In the genomic region with DNA sequence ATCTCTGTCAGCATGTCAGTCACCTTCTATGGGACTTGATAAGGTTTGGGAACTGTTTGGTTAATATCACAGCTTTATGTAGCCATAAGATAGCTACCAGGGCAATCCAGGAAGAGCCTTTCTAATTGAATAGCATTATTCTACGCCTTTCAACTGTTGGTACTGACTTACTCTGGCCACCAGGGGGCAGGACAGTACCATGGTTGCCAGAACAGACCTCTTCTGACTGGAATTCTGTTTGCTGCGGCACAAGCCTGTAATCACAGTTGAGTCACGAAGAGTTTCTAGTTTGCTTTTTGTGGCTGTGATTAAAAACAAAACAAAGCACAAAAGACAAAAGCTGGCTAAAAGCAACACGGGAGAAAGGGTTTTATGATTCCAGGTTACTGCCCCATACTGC, we compare ENCODE assay signal across 9 mouse cellular contexts. TPM values are rescaled to one million over a fixed set of nuclear protein-coding genes. Genes with fewer than 3 reads are reported as not detected.
DNase-seq lines count a peak whose midpoint lies in the region; ATAC-seq and TF ChIP-seq lines count a peak whose summit lies in the region.
"Had no signal": no experiment of that assay in that cellular context is flagged by ENCODE, and none has a peak within 500 bp of the region (broad histone marks: within the 10 kb centered on the region; RNA-seq: fewer than 3 reads in every experiment).

No protein-coding gene starts in this region.

- intact Hi-C loops in left cerebral cortex, adult 2 months (cut with DNase I): loop anchor here (1.0 to 5.0 kb wide), 2 partner anchors 31 to 287 kb away; no protein-coding TSS in a partner anchor

- H3K4me3 ChIP-seq in left cerebral cortex, adult 2 months: no peak overlapping the region
- H3K4me3 ChIP-seq: neural tube, embryonic 12.5 days had no signal

- peak; percentile 89 for ATAC-seq in activated CD4-positive, CD25-positive, alpha-beta regulatory T cell, adult 4 months
- peak; percentile 96 for ATAC-seq in megakaryocyte progenitor cell, adult 5-6 weeks (replicated peaks; ENCODE audit: poor library complexity)

- DNase-seq in cerebellum, postnatal 10 days: peak; percentile 91 to 93
- DNase-seq in frontal cortex, postnatal 10 days (ENCODE audit: low spot score in 2 of 2): peak; percentile 52 to 79
- peak; percentile 90 for DNase-seq in induced T-regulatory cell, adult 2 months (ENCODE audit: low read depth)
- peak; percentile 73 to 84 for DNase-seq in left cerebral cortex, adult 2 months (ENCODE audit: extremely low spot score in 1 of 2, low spot score in 2 of 2)
- DNase-seq in right cerebral cortex, postnatal 25 days: peak; percentile 77
- DNase-seq in yolk sac, embryonic 10.5 days (ENCODE audit: low spot score): peak; percentile 42

- peak; percentile 88 for TF ChIP-seq CTCF in left cerebral cortex, adult 2 months (IDR thresholded peaks at IDR 0.05)

- H3K27ac ChIP-seq in left cerebral cortex, adult 2 months: no peak overlapping the region
- H3K27ac ChIP-seq: neural tube, embryonic 12.5 days had no signal

RNA-seq across cellular contexts. Expression of gene Mobp, which starts 8.9 kb away (rescaled TPM):
- polyA plus RNA-seq in activated CD4-positive, CD25-positive, alpha-beta regulatory T cell, adult 4 months (2017; shearing (Covaris generic)): not detected
- total RNA-seq in left cerebral cortex, adult 2 months (2021): 100 to 1,000 TPM; 177 to 214 TPM
- not detected in 2 replicates for total RNA-seq in megakaryocyte progenitor cell, adult 5-6 weeks (2015)
- total RNA-seq in megakaryocyte progenitor cell, adult 5-6 weeks (2017): not detected in 2 replicates

RNA-seq across cellular contexts. Expression of gene Rpsa, which starts 13.2 kb away (rescaled TPM):
- polyA plus RNA-seq in activated CD4-positive, CD25-positive, alpha-beta regulatory T cell, adult 4 months (2017; shearing (Covaris generic)): 1,000 to 10,000 TPM; 3,266 to 3,639 TPM
- total RNA-seq in left cerebral cortex, adult 2 months (2021): 100 to 1,000 TPM; 398 to 400 TPM
- total RNA-seq in megakaryocyte progenitor cell, adult 5-6 weeks (2015): 3,721 and 3,879 TPM in 2 replicates
- 5,290 and 6,669 TPM in 2 replicates for total RNA-seq in megakaryocyte progenitor cell, adult 5-6 weeks (2017)

RNA-seq across cellular contexts. Expression of gene Slc25a38, which starts 30.5 kb away (rescaled TPM):
- polyA plus RNA-seq in activated CD4-positive, CD25-positive, alpha-beta regulatory T cell, adult 4 months (2017; shearing (Covaris generic)): 10 to 100 TPM; 17.7 to 19.2 TPM
- 10 to 100 TPM; 24.3 to 24.9 TPM for total RNA-seq in left cerebral cortex, adult 2 months (2021)
- 15.8 and 17.1 TPM in 2 replicates for total RNA-seq in megakaryocyte progenitor cell, adult 5-6 weeks (2015)
- 16.9 and 19.7 TPM in 2 replicates for total RNA-seq in megakaryocyte progenitor cell, adult 5-6 weeks (2017)

RNA-seq across cellular contexts. Expression of gene Ccr8, which starts 48.7 kb away (rescaled TPM):
- 10 to 100 TPM; 72.0 to 97.2 TPM for polyA plus RNA-seq in activated CD4-positive, CD25-positive, alpha-beta regulatory T cell, adult 4 months (2017; shearing (Covaris generic))
- total RNA-seq in left cerebral cortex, adult 2 months (2021): not detected
- total RNA-seq in megakaryocyte progenitor cell, adult 5-6 weeks (2015): not detected in 2 replicates
- total RNA-seq in megakaryocyte progenitor cell, adult 5-6 weeks (2017): not detected in 2 replicates
- polyA plus RNA-seq: neural tube, embryonic 12.5 days had no signal

Comparison
In these comparisons a context has a peak if more than half of its experiments do, and no peak if none do; other contexts are left out.
1. DNase-seq: peak in every context shown above with its lines; median percentile 92 in cerebellum, postnatal 10 days; 90 in induced T-regulatory cell, adult 2 months; 78 in left cerebral cortex, adult 2 months; 77 in right cerebral cortex, postnatal 25 days; 66 in frontal cortex, postnatal 10 days; 42 in yolk sac, embryonic 10.5 days.
2. RNA of gene Mobp, which starts 8.9 kb away (total RNA-seq): 177 to 214 TPM in left cerebral cortex, adult 2 months; not detected in megakaryocyte progenitor cell, adult 5-6 weeks; every median in the first group is over 100 times any median in the second.
3. RNA of gene Rpsa, which starts 13.2 kb away (total RNA-seq): 3,721 to 6,669 TPM in megakaryocyte progenitor cell, adult 5-6 weeks; 398 to 400 TPM in left cerebral cortex, adult 2 months; every median in the first group is over 4 times any median in the second.